Mouse (Mus musculus) neural tube, embryonic 11.5 days (tissue): Measurements from ENCODE around the gene Hpcal1. TPM values are rescaled to one million over a fixed set of nuclear protein-coding genes. Genes with fewer than 3 reads are reported as not detected.
A peak's percentile ranks its signal among the peaks of the same experiment; 100 is the strongest.

Source experiments
- ATAC-seq: fragments of 200-750 bp; cut with Nextera tagmentation; 2 replicates; pipeline ENCODE4 v1.8.0; 2017; ENCODE audit warnings: moderate number of reproducible peaks, mild to moderate bottlenecking, moderate TSS enrichment, moderate library complexity; ENCODE audit not compliant: insufficient read depth, low FRiP score, low TSS enrichment
- DNase-seq: peaks from one replicate; pipeline ENCODE4 v3.0.0-alpha.2; 2015; ENCODE audit warnings: low spot score
- H3K27ac ChIP-seq: fragments of 300-500 bp; sonication (generic); 2 replicates; pipeline ENCODE4 v1.5.1; 2014; ENCODE audit warnings: low read depth, mild to moderate bottlenecking, low read length
- H3K27me3 ChIP-seq: fragments of 300-500 bp; sonication (generic); 2 replicates; pipeline ENCODE4 v1.6.1; 2014; ENCODE audit warnings: mild to moderate bottlenecking, low read length, mixed read lengths; ENCODE audit not compliant: control insufficient read depth, insufficient read depth
- H3K36me3 ChIP-seq: fragments of 300-500 bp; sonication (generic); 2 replicates; pipeline ENCODE4 v1.6.1; 2014; ENCODE audit warnings: mild to moderate bottlenecking, low read length, moderate library complexity, mixed read lengths; ENCODE audit not compliant: control insufficient read depth, insufficient read depth
- H3K4me1 ChIP-seq: fragments of 300-500 bp; sonication (generic); 2 replicates; pipeline ENCODE4 v1.6.1; 2014; ENCODE audit warnings: low read length, mixed read lengths; ENCODE audit not compliant: control insufficient read depth, insufficient read depth
- H3K4me2 ChIP-seq: fragments of 300-500 bp; sonication (generic); 2 replicates; pipeline ENCODE4 v1.6.1; 2014; ENCODE audit warnings: low read depth, mild to moderate bottlenecking, moderate library complexity
- H3K4me3 ChIP-seq: fragments of 300-500 bp; sonication (generic); 2 replicates; pipeline ENCODE4 v1.5.1; 2014; ENCODE audit warnings: low read depth, low read length
- H3K9ac ChIP-seq: fragments of 300-500 bp; sonication (generic); 2 replicates; pipeline ENCODE4 v1.6.1; 2014; ENCODE audit warnings: mild to moderate bottlenecking, low read length
- H3K9me3 ChIP-seq: fragments of 300-500 bp; sonication (generic); 2 replicates; pipeline ENCODE4 v1.6.1; 2016; ENCODE audit warnings: low read length; ENCODE audit not compliant: control insufficient read depth
- WGBS: fragments of 180-500 bp; shearing (Covaris S2); extraction: QIAGEN DNeasy Blood & Tissue Kit; methylation state at CpG from one replicate; pipeline ENCODE4 v1.1.7; 2014; 5-methylcytosine and 5-hydroxymethylcytosine counted together
- polyA plus RNA-seq: library from polyadenylated mRNA; unstranded; fragments of >200 nt; fragmentation: Nextera tagmentation; extraction: Ambion mirVana; gene quantifications from 2 replicates; pipeline ENCODE4 v1.2.1, GENCODE M21; 2014

Hpcal1 gene
- polyA plus RNA-seq, 1 experiment from 2014 or later: 42.3 TPM

DNA sequence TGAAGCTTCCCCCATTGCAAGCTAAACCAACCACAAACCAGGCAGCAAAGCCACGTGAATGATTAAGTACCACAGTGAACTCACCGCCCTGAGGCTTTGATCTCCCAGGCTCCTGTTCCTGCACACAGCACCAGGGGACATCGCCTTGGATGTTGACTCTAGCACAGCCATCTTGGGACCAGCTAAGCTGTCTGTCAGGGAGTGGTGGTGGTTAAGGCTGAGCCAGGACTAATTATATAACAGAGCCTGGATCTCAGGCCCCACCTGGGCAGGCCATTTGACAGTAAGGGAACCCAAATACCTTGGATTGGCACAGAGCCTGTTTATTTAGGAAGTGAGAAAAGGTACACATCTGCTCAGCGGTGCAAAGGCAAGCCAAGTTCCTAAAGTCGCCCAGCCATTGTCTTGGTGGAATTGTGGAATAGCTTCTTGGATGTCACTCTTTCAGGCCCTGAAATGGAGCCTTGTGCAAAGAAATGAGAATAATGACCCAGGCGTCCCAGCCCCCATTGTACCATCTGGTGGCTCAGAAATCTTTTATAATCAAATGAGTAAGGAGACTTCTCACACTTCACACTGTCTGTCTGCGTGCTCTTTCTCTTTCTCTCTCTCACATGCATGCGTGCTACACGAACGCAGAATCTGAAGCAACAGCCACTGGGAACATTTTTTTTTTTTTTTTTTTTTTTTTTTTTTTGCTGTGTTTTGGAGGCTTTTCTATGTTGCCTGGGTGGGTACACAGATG is 36.1 kb downstream of the Hpcal1 start:
- no peak overlapping the region for H3K27ac ChIP-seq
- ATAC-seq (no peak; the same call in 1 of the 2 replicates), DNase-seq (peak; percentile 19)
- no peak overlapping the region for H3K9ac ChIP-seq
- H3K36me3 ChIP-seq: no peaks in the 10 kb centered on the region
- WGBS: 55% methylated on average over 10 of the region's 10 CpGs
- H3K9me3 ChIP-seq: no peaks in the 10 kb centered on the region
- H3K27me3 ChIP-seq: no peaks in the 10 kb centered on the region
- 0 out of 2 replicates have a peak, but pooled peaks cover 2% of the 10 kb centered on the region for H3K4me1 ChIP-seq
- no peak overlapping the region for H3K4me2 ChIP-seq
- H3K4me3 ChIP-seq: no peak overlapping the region

DNA sequence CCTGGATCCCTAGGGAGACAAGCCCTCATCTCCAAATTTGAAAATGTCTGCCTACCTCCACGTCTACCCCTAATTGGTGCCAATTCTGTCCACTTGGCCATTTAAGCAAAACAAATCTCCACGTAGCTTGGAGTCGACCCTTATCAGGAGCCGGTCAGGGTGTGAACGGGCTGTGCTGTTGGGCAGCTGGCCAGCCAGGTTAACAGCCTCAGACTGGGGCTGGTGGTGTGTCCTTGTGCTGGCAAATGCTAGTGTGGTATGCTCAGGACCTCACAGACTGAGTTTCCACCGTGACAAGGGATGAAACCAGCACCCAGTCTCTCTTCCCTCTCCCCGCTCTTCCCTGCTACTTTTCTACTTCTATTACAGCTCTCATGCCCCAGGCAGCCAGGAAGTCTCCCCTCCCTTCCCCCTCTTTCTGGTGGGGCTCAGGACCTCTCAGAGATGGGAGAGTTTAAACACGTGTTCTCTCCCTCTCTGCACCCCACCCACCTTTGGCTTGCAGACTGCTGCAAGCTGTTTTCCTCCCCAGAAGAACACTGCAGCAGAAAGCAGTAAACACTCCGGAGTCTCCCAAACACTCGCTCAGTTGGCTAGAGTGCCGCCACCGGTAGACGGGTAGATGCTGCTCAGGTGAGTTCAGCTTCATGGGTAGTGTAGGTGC is 37.2 kb downstream of the Hpcal1 start:
- WGBS: 73% methylated on average over 13 of the region's 13 CpGs
- H3K4me1 ChIP-seq: 0 out of 2 replicates have a peak, but pooled peaks cover 2% of the 10 kb centered on the region
- no peak overlapping the region for H3K27ac ChIP-seq

DNA sequence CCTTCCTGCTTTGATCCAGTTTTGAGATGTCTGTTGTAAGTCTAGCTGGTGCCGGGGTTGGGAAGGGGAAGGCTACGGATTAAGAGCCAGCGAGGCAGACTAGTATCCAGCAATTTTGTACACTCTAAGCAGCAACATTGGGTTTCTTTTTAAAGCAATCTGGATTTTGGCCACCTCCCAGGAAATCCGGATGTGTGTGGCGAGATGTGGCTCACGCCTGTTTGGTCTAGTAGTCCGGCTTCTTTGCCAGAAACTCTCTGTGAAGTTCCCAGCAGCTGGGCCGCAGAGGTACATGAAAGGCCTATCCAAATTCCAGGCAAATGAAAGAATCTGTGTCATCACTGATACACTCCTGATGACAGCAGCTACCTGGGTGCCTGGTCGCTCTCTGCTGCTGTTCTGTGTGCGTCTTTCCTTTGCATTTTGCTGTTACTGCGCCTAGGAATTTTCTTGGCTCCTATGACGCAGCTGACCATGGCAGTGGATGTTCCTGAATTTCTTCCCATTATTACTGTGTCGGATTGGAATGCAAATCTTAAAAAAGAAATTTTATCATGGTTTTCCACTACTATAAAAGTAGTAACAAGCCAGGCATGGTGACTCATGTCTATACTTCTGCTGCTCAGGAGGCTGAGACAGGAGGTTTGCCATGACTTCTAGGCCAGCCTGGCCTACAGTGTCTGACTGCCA is 38.7 kb downstream of the Hpcal1 start:
- Histone ChIP-seq H3K4me2 (no peak overlapping the region), H3K4me1 (0 out of 2 replicates have a peak, but pooled peaks cover 2% of the 10 kb centered on the region), H3K9ac (no peak overlapping the region), H3K9me3 (no peaks in the 10 kb centered on the region), H3K36me3 (no peaks in the 10 kb centered on the region), H3K4me3 (no peak overlapping the region), H3K27ac (no peak overlapping the region), H3K27me3 (no peaks in the 10 kb centered on the region)
- ATAC-seq (no peak), DNase-seq (no peak)
- 95% methylated on average over 13 of the region's 13 CpGs for WGBS

More for the DNA sequence above, 37.2 kb downstream of the Hpcal1 start:
- Histone ChIP-seq H3K4me2 (no peak overlapping the region), H3K27me3 (no peaks in the 10 kb centered on the region), H3K9ac (no peak overlapping the region), H3K9me3 (no peaks in the 10 kb centered on the region), H3K36me3 (no peaks in the 10 kb centered on the region), H3K4me3 (no peak overlapping the region)
- DNase-seq (no peak), ATAC-seq (no peak)

DNA sequence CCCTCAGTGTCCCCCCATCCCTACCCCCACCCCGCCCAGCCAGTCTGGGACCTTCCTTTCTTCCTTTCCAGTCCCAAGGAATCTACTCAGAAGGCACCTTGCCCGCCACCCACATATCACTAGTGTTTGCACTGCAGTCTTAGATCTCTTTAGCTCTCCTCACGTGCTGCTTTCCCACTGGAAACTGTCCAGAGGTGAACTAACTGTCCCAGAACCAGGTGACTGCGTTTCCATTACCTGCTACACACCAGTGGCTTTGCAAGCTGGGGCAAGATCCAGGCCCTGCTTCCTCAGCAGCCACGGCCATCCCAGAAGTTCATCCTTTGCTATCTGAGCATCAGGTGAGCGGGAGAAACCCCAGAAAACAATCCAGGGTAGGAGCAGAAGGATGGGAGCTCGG is 41.4 kb downstream of the Hpcal1 start:
- no peak overlapping the region for H3K27ac ChIP-seq
- WGBS: 90% methylated on average over 7 of the region's 7 CpGs

GRCm38 (mm10) chr12:17732546-17732945 is 41.9 kb downstream of the Hpcal1 start:
- H3K27ac ChIP-seq: no peak overlapping the region
- H3K4me2 ChIP-seq: no peak overlapping the region
- ATAC-seq (no peak), DNase-seq (no peak)
- no peaks in the 10 kb centered on the region for H3K9me3 ChIP-seq
- 88% methylated on average over 4 of the region's 4 CpGs for WGBS
- H3K4me1 ChIP-seq: no peaks in the 10 kb centered on the region
- no peaks in the 10 kb centered on the region for H3K27me3 ChIP-seq
- no peaks in the 10 kb centered on the region for H3K36me3 ChIP-seq
- no peak overlapping the region for H3K9ac ChIP-seq
- H3K4me3 ChIP-seq: no peak overlapping the region

More for the DNA sequence above, 41.4 kb downstream of the Hpcal1 start:
- H3K4me1 ChIP-seq: no peaks in the 10 kb centered on the region
- ATAC-seq (no peak), DNase-seq (no peak)
- no peak overlapping the region for H3K9ac ChIP-seq
- no peaks in the 10 kb centered on the region for H3K9me3 ChIP-seq
- no peak overlapping the region for H3K4me2 ChIP-seq
- H3K27me3 ChIP-seq: no peaks in the 10 kb centered on the region
- H3K4me3 ChIP-seq: no peak overlapping the region
- H3K36me3 ChIP-seq: no peaks in the 10 kb centered on the region

DNA sequence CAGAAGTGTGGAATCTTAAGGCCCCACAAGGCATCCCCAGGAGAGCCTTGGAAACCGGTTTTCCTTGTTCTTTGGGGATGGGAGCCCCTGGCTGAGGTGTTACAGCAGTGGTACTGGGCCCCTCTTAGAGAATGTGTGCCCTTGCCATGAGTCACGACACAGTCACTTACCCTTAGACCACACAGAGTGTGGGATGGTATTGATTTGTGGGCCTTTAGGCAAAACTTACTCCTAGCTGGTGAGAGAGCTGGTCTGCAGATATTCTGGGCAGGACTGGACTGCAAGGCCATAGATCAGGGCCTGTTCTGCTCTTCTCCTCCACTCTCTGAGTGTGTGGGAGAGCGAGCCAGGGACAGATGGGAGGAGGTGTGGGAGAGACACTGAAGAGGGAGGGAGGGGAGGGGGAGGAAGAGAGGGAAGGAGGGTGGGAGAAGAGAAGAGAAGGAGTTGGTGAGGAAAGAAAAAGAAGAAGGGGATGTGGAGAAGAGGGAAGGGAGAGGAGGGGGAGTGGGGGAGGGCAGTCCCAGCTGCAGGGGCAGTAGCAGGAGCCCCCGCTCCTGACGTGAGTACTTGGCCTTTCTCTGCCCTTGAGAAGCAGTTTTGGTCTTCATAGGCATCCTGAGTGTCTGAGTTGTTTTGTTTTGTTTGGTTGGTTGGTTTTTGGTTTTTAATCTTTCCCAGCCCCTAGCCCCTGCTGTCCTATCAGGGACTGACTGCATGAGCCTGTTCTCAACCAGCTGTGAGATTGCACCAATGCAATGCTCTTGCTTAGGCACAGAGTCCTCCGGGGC is 42.7 kb downstream of the Hpcal1 start:
- no peaks in the 10 kb centered on the region for H3K4me1 ChIP-seq
- no peak overlapping the region for H3K9ac ChIP-seq
- no peak overlapping the region for H3K27ac ChIP-seq
- no peaks in the 10 kb centered on the region for H3K36me3 ChIP-seq
- WGBS: 39% methylated on average over 6 of the region's 6 CpGs
- H3K4me3 ChIP-seq: no peak overlapping the region
- no peak overlapping the region for H3K4me2 ChIP-seq
- no peaks in the 10 kb centered on the region for H3K9me3 ChIP-seq
- ATAC-seq (no peak), DNase-seq (no peak)
- H3K27me3 ChIP-seq: no peaks in the 10 kb centered on the region

- H3K4me2 ChIP-seq: no peak overlapping the region
- no peak overlapping the region for H3K27ac ChIP-seq
- ATAC-seq (no peak), DNase-seq (no peak)
- no peaks in the 10 kb centered on the region for H3K27me3 ChIP-seq
- 90% methylated on average over 6 of the region's 6 CpGs for WGBS
- no peak overlapping the region for H3K4me3 ChIP-seq
- no peaks in the 10 kb centered on the region for H3K9me3 ChIP-seq
- no peaks in the 10 kb centered on the region for H3K4me1 ChIP-seq
- no peaks in the 10 kb centered on the region for H3K36me3 ChIP-seq
- H3K9ac ChIP-seq: no peak overlapping the region
Measured at GRCm38 (mm10) chr12:17736396-17736795, 45.7 kb downstream of the Hpcal1 start.

- H3K36me3 ChIP-seq: no peaks in the 10 kb centered on the region
- ATAC-seq (no peak), DNase-seq (no peak)
- no peak overlapping the region for H3K4me2 ChIP-seq
- no peak overlapping the region for H3K9ac ChIP-seq
- 78% methylated on average over 10 of the region's 10 CpGs for WGBS
- no peak overlapping the region for H3K27ac ChIP-seq
- H3K27me3 ChIP-seq: no peaks in the 10 kb centered on the region
- no peak overlapping the region for H3K4me3 ChIP-seq
- H3K4me1 ChIP-seq: no peaks in the 10 kb centered on the region
- H3K9me3 ChIP-seq: no peaks in the 10 kb centered on the region
Measured at GRCm38 (mm10) chr12:17736859-17737577, 46.4 kb downstream of the Hpcal1 start.
